Mouse (Mus musculus): Measurements from ENCODE around the gene Sumo1.
A peak's percentile ranks its signal among the peaks of the same experiment; 100 is the strongest.

DNA sequence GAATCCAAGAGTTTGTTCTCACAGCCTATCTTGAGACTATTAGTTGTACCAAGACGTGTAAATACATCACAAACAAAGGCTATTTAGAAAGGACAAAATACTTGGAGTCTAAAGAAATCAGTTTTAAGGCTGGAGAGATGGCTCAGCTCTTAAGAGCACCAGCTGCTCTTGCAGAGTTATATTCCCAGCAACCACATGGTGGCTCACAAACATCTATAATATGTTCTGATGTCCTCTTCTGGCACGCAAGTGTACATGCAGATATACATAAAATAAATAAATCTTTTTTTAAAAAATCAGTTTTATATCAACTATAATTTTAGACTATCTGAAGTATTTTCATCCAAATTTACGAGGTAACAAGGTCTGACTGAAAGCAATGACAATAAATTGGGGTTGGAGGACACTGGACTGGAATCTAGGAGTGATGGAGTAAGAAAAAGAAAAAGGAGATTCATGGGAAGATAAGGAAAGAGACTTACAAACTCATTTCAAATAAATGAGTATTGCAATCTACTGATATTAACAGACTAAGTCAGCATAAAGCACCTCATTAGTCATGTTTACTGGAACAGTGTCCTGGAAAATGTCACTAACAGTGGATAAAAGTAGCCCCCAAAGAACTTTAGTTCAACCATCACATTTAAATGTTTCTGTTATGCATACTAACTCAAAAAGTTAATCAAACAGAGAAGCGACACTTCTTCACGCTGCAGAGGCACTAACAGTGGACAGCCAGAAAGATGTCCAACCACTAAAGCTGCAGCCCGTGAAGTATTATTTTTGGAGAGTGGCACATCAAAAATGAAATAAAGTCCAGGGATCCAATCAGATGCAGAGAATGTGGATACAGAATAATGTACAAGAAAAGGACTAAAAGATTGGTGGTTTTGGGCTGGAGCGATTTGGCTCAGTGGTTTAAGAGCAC lies 14.1 kb downstream of the Sumo1 start:
- no peak for TF ChIP-seq USF1 (IDR thresholded peaks at IDR 0.05; ENCODE audit: low read depth, low read length)
- TF ChIP-seq CHD2 (IDR thresholded peaks at IDR 0.05; ENCODE audit: low read length): no peak
- TF ChIP-seq ZMIZ1 (IDR thresholded peaks at IDR 0.05; ENCODE audit: low read depth, low read length): no peak
- no peak for TF ChIP-seq POLR2A (IDR thresholded peaks at IDR 0.05; ENCODE audit: low read depth, low read length)
- no peak for TF ChIP-seq MAZ (IDR thresholded peaks at IDR 0.05; ENCODE audit: low read depth, low read length)
- TF ChIP-seq POLR2AphosphoS2 (IDR thresholded peaks at IDR 0.05; ENCODE audit: low read depth, low read length): no peak
- peak in 1 of 2 experiments; percentile 40; a peak in 2 of 4 replicates for TF ChIP-seq CTCF (conservative IDR thresholded peaks at IDR 0.05 in 1 of 2, IDR thresholded peaks at IDR 0.05 in 1 of 2; ENCODE audit: low read depth in 2 of 2, low read length in 2 of 2)
- TF ChIP-seq ELF1 (IDR thresholded peaks at IDR 0.05; ENCODE audit: low read depth, low read length): no peak
- no peak for TF ChIP-seq MXI1 (IDR thresholded peaks at IDR 0.05; ENCODE audit: low read depth, low read length)
- TF ChIP-seq HCFC1 (IDR thresholded peaks at IDR 0.05; ENCODE audit: low read depth, low read length): no peak
- TF ChIP-seq UBTF (IDR thresholded peaks at IDR 0.05; ENCODE audit: low read depth, low read length): no peak
- TF ChIP-seq KAT2A (IDR thresholded peaks at IDR 0.05; ENCODE audit: insufficient replicate concordance, low read length): no peak
- no peak for TF ChIP-seq CHD1 (IDR thresholded peaks at IDR 0.05; ENCODE audit: low read depth, low read length)
- TF ChIP-seq TCF12 (IDR thresholded peaks at IDR 0.05; ENCODE audit: low read depth, low read length): no peak
